Mouse (Mus musculus): ENCODE measurements around the gene Trip11.

Trip11 gene

DNA sequence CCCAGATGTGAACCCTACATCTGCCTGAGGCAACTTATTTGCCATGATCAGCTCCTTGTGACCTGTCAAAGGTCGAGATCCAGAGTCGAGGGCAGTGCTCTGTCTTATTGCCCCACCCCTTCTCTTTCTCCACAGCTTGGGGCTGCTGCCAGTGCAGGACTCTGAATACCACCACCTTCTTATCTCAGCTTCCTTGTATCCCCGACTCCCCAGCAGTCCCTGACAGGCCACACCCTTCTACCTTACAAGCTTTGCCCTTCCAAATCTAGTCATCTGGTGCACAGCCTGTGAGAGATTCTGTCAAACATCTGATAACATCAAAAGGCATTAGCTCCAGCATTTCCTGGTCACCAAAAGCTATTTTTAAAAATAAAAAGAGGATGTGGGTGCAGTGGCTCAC lies 91.5 kb downstream of the Trip11 start:
- DNase-seq (ENCODE audit: low read depth, low spot score), result no peak

DNA sequence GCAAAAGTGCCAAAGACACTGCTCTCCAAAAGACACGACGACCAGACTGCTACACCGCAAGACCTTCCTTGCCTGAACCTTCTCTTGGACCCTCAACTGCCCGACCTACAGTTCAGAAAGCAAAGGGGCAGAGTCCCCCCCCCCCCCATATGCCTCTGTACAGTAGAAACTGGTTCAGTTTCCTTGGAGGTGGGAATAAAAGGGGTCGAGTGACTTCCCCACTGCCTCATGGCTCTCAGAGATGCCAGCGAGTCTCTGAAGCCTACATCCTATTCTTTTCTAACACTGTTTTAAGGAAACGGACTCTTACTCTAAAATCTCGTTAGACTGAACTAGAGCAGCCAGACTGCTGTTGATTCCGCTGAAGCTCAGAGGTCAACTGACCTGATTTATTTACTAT lies 93.5 kb downstream of the Trip11 start:
- no peak for DNase-seq (ENCODE audit: low read depth, low spot score)

DNA sequence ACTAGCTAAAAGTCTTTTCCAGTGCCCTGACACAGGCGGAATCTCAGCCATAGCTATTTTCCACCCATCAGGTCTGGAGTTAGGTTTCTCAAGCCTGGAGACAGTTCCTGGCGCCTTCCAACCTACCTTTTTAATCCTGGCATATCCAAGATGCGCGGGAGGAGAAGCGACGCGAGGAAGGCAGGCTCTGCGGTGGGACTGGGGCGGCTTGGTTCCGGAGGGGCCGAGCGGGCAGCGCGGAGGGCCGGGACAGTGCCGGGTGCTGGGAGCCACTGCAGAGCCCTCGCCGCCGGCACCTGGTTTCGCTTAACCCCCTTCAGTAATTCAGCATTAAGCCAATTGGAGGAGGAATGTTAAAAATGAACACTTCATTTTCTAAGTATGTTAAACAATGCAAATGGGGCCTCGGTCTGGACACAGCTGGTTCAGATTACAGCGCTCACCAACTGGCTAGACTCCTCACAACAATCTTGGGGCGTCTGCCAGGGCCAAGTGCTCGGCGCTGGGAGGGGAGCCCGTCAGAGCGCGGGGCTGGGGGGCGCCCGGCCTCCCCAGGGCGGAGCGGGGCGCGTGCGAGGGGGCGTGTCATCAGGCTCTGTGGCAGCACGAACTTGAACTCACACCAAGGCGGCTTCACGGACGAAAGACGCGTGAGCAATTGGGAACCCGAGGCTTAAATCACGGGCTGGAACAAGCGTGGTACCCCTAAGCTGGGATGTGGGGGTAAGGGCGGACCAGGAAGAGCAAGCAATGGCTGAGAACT lies 94.3 kb downstream of the Trip11 start, which contains the start of gene Fbln5:
Gene Fbln5 (minus strand): TSS at position 448 of the 763 bp plus-strand sequence.
- DNase-seq (ENCODE audit: low read depth, low spot score), result no peak

- no peak for DNase-seq (ENCODE audit: low read depth, low spot score)
Measured at GRCm38 (mm10) chr12:101818246-101818607, 94.8 kb downstream of the Trip11 start.

DNA sequence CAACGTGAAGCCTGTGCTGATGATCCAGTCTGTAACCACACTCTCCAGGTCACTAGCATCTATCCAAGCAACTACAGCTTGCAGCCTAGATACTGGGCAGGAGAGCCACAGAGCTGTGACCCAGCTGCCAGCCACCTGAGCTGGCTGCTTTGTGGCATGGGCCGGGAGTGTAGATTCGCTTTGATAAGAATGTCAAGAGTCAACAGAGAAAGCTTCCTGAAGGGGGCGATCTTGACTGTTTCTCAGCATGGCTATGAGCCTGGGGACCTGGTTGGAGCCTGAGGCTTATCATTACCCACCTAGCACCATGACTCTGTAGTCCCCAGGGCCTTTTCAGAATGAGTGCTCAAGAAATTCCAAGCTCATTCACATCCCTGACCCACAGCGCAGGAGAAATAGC lies 96.3 kb downstream of the Trip11 start:
- no peak for DNase-seq (ENCODE audit: low read depth, low spot score)

DNA sequence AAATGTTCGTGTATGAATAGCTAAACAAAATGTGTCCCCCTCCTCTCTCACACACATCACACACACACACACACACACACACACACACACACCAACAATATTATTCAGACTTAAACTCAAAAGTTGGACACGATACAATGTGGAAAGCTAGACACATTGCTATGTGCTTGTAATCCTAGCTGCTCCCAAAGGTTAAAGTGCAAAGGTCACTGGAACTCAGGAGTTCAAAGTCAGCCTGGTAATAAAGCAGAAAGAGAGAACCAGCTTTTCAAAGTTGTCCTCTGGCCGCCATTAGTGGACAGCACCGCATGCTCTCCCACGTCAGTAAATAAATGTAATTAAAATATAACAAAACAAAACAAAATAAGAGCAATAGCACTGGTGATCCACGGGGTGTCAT lies 97.3 kb downstream of the Trip11 start:
- no peak for DNase-seq (ENCODE audit: low read depth, low spot score)

- DNase-seq (ENCODE audit: low read depth, low spot score), result no peak
Measured at GRCm38 (mm10) chr12:101814423-101814822, 98.6 kb downstream of the Trip11 start.

- no peak for DNase-seq (ENCODE audit: low read depth, low spot score)
Measured at GRCm38 (mm10) chr12:101811181-101811580, 101.9 kb downstream of the Trip11 start.

DNA sequence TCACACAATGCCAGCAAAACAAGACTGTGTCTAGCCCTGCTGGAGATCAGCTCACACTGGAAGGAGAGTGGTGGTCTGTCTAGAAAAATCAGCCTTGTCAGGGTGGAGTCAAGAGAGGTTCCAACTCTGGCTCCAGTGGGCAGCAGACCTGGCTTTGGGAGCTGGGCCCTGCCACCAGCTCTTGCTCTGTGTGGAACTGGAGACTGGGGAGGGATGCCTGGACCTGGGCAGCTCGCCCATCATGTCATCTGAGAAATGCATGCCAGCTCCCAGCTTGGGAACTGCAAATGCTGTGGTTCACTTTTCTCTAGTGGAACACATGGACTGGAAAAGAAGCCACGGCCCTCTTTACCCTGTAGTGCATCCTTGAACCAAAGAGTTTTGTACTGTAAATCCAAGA lies 102.6 kb downstream of the Trip11 start:
- DNase-seq (ENCODE audit: low read depth, low spot score), result no peak

DNA sequence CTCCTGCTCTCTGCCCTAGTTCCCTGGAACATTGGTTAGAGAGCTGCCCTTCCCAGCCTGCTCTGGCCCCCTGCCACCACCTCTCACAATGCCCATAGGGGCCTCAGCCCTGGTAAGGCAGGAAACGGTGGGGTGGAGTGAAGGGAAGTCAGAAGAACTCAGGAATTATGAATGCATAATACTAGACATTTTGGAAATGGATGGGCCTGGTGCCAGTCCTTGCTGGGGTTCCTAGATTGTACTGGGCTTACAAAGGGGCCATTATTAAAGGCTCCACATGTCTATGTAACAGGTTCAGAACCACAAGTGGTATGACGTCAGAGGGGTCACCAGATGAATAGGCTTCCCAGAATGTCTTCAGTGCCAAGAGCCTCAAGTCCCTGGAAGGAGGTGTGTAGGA lies 105.7 kb downstream of the Trip11 start:
- DNase-seq (ENCODE audit: low read depth, low spot score), result no peak

- DNase-seq (ENCODE audit: low read depth, low spot score), result no peak
Measured at GRCm38 (mm10) chr12:101802445-101802844, 110.6 kb downstream of the Trip11 start.

DNA sequence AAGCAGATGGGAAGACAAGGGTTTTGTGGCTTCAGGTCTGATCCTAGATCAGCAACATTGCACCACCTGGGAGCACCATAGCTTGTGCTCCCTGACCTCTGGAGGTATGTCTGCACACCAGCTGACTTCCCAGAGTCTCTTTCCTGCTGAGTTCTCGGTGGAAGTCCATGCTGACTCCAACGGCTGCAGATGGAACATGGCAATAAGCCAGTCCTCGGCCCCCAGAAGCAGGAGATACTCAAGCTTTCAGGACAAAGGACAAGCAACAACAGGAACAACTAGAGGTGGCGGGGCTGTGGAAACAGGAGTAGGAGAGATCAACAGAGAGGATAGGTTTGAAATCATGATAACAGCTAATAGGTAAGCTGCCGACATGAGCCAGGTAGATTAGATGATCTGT lies 111.3 kb downstream of the Trip11 start:
- DNase-seq (ENCODE audit: low read depth, low spot score), result no peak

GRCm38 (mm10) chr12:101801051-101801450 lies 112.0 kb downstream of the Trip11 start:
- no peak for DNase-seq (ENCODE audit: low read depth, low spot score)

DNA sequence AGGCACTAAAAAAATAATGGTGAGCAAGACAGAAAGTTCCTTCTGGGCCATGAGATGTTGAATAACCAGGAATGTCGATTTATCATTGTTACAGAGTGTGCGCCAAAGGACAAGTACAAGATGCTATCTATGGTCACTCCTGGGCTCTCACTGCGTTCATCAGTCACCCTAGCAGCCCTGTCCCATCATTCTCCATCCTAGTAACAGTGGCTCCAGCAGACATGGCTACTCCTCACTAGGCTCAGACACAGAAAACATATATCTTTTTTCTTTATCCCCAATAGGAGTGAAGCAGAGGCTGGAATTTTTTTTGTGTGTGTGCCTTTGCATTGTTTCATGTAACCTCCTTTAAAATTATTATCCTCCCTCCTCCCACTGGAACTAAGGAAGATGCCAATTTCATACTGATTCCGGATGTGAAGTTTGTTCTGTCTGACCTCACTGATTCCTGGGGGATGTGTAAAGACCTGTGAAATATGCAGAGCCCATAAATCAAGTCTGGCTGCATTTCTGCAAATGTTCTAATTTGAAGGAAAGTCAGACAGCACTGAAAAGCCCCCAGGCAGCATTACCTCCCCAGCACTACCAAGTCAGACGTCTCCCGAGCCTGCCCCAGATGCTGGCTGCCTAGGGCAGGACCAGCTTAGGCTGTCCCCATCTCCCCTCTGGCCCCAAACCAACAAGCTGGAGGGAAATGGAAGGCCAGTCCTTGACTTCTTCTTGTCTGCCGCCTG lies 114.7 kb downstream of the Trip11 start:
- DNase-seq (ENCODE audit: low read depth, low spot score), result no peak

DNA sequence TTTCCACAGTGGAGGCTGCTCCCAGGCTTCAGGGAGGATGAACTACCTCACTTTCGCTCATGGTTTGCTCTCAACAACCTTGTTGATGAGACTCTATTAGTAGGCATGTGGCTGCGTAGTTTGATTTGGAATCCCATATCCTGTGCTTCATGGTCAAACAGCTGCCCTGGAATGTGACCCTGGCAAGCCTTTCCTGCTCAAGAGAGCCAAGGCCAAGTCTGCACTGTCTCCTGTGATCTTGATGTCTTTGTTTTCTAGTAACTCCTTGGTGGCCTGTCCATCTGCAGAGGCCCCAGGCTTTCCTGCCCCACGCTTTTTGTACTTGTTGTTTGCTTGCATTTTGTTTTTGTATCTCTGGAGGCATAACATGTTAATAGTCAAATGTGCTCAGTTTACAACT lies 118.6 kb downstream of the Trip11 start:
- DNase-seq (ENCODE audit: low read depth, low spot score), result no peak

DNA sequence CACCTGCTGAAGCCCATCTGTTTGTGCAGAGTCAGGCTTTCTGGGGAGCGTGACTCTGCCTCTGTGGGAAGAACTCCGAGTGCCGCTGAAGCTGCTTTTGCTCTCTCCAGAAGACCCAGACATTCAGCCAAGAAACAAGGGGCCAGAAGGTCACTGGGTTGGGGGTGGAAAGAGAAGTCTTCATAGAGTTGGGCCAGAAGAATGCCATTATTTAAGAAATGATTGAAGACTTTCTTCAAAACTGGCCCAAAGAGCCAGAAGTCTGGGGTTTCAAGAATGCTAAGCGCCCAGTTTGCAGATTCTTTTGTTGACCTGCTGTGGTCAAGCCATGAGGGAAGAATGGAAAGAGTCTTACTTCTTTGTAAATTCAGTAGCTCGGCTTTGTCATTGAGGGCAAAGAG lies 119.8 kb downstream of the Trip11 start:
- no peak for DNase-seq (ENCODE audit: low read depth, low spot score)

- DNase-seq (ENCODE audit: low read depth, low spot score), result no peak
Measured at GRCm38 (mm10) chr12:101792684-101793083, 120.4 kb downstream of the Trip11 start.

GRCm38 (mm10) chr12:101789767-101790166 lies 123.3 kb downstream of the Trip11 start:
- DNase-seq (ENCODE audit: low read depth, low spot score), result no peak

DNA sequence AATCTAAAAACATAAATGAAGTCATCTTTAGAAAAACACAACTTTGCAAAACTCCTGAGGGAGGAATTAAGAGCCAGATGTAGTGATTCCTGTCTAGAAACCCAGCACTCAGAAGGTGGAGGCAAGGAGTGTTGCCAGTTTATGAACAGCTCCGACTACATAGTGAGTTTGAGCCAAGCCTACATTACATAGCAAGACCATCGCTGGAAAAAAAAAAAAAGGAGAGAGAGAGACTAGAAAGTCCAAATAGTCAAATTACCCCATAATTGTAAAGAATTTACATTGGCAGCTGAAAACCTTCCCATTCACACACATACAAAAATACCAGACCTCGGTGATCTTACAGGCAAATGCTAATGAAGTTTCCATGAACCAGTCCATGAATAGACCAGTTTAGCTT lies 123.8 kb downstream of the Trip11 start:
- DNase-seq (ENCODE audit: low read depth, low spot score), result no peak

Measured in brain, embryonic 18.5 days (tissue).